Mouse (Mus musculus): ENCODE results near the gene Hk2. TPM values are rescaled to one million over a fixed set of nuclear protein-coding genes. Genes with fewer than 3 reads are reported as not detected.

Gene Hk2
- polyA plus RNA-seq, 1 experiment from 2014 or later: 28.0 TPM

Other genes starting within 250 kb of the Hk2 start
- gene Pole4, start 69.1 kb downstream of the Hk2 start, polyA plus RNA-seq (2014; fragmentation: Nextera tagmentation; extraction: Ambion mirVana): 120 and 136 TPM in 2 replicates
- 0.57 and 0.87 TPM in 2 replicates for gene Sema4f, start 165.3 kb upstream of the Hk2 start, polyA plus RNA-seq (2014; fragmentation: Nextera tagmentation; extraction: Ambion mirVana)
- gene M1ap, start 172.4 kb upstream of the Hk2 start, polyA plus RNA-seq (2014; fragmentation: Nextera tagmentation; extraction: Ambion mirVana): 0.28 and 0.77 TPM in 2 replicates